Mouse (Mus musculus) heart, postnatal 0 days (tissue): ENCODE measurements around the gene Plxnb2. TPM values are rescaled to one million over a fixed set of nuclear protein-coding genes. Genes with fewer than 3 reads are reported as not detected.

Experiments
- ATAC-seq: fragments of 200-750 bp; cut with Nextera tagmentation; 2 replicates; pipeline ENCODE4 v1.8.0; 2017; ENCODE audit warnings: low read depth, moderate number of reproducible peaks, moderate library complexity; ENCODE audit not compliant: insufficient read depth
- DNase-seq: peaks from one replicate; pipeline ENCODE4 v3.0.0-alpha.2; 2016; ENCODE audit warnings: low spot score
- H3K27ac ChIP-seq: fragments of 300-500 bp; sonication (generic); 2 replicates; pipeline ENCODE4 v1.5.1; 2014; ENCODE audit warnings: low read depth, mild to moderate bottlenecking
- H3K27me3 ChIP-seq: fragments of 300-500 bp; sonication (generic); 2 replicates; pipeline ENCODE4 v1.6.1; 2014; ENCODE audit warnings: low read length, mixed read lengths; ENCODE audit not compliant: control insufficient read depth, insufficient read depth
- H3K36me3 ChIP-seq: fragments of 300-500 bp; sonication (generic); replicated peaks from 2 replicates; pipeline ENCODE4 v1.6.1; 2014; ENCODE audit warnings: low read length, mixed read lengths; ENCODE audit not compliant: control insufficient read depth, insufficient read depth
- H3K4me1 ChIP-seq: fragments of 300-500 bp; sonication (generic); 2 replicates; pipeline ENCODE4 v1.6.1; 2014; ENCODE audit warnings: antibody characterized with exemption; ENCODE audit not compliant: control insufficient read depth, insufficient read depth
- H3K4me2 ChIP-seq: fragments of 300-500 bp; sonication (generic); 2 replicates; pipeline ENCODE4 v1.6.1; 2014; ENCODE audit warnings: low read depth, mild to moderate bottlenecking, low read length, moderate library complexity
- H3K4me3 ChIP-seq: fragments of 300-500 bp; sonication (generic); 2 replicates; pipeline ENCODE4 v1.5.1; 2014; ENCODE audit warnings: low read depth, low read length
- H3K9ac ChIP-seq: fragments of 300-500 bp; sonication (generic); replicated peaks from 2 replicates; pipeline ENCODE4 v1.6.1; 2014; ENCODE audit warnings: low read depth, low read length, mixed read lengths
- H3K9me3 ChIP-seq: fragments of 300-500 bp; sonication (generic); replicated peaks from 2 replicates; pipeline ENCODE4 v1.6.1; 2016; ENCODE audit warnings: low read length; ENCODE audit not compliant: control insufficient read depth
- CTCF ChIP-seq: IDR thresholded peaks from 2 replicates; pipeline ENCODE4 v1.5.1; 2016; ENCODE audit warnings: antibody characterized with exemption, control low read depth, low read depth
- EP300 ChIP-seq: IDR thresholded peaks from 2 replicates; pipeline ENCODE4 v1.6.1; 2016; ENCODE audit warnings: antibody characterized with exemption, low read depth
- WGBS: fragments of 180-500 bp; shearing (Covaris S2); extraction: QIAGEN DNeasy Blood & Tissue Kit; methylation state at CpG from one replicate; pipeline ENCODE4 v1.1.7; 2014; 5-methylcytosine and 5-hydroxymethylcytosine counted together
- microRNA-seq: library from miRNA; unstranded; fragments of <30 nt; microRNA quantifications from one replicate; pipeline ENCODE4, GENCODE M21; 2016
- polyA plus RNA-seq: library from polyadenylated mRNA; unstranded; fragments of >200 nt; fragmentation: Nextera tagmentation; extraction: Ambion mirVana; gene quantifications from 2 replicates; pipeline ENCODE4 v1.2.1, GENCODE M21; 2015
- total RNA-seq: library from RNA; depleted of rRNA; stranded (reverse); fragments of >200 nt; gene quantifications from 2 replicates; pipeline ENCODE4 v1.2.3, GENCODE M21; 2014; ENCODE audit warnings: low replicate concordance; rRNA removed

The Plxnb2 gene
- total and polyA plus RNA-seq, 2 experiments from 2014 or later: 54.5 to 153 TPM

DNA sequence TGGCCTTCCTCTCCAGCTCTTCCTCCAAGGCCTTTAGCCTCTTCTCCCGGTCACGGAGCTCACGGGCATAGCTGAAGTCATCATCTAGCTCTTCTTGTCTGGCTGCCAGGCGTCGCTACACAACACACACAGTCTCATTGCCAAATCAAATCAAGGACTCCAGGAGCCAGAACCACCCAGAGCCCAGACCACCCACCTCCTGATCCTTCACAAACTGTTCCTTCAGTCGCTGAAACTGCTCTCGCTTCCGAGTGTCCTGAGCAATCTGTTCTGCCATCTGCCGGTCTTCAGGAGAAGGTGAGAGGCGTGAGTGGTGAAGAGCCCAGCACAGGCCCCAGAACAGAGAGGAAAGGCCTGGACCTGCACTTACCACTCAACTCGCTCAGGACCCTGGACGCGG is 74.5 kb downstream of the Plxnb2 start:
- TF ChIP-seq CTCF (no peak), EP300 (no peak)
- ATAC-seq (no peak), DNase-seq (no peak)
- Histone ChIP-seq H3K4me2 (no peak overlapping the region), H3K4me3 (no peak overlapping the region), H3K4me1 (no peaks in the 10 kb centered on the region), H3K27me3 (no peaks in the 10 kb centered on the region), H3K36me3 (peaks cover 88% of the 10 kb centered on the region), H3K27ac (no peak overlapping the region), H3K9ac (no peak overlapping the region), H3K9me3 (no peaks in the 10 kb centered on the region)
- 85% methylated on average over 13 of the region's 13 CpGs for WGBS

Small RNAs within 50 kb of the gene (microRNA-seq; reads per million reads assigned to microRNA genes)
- gene Mir6958 (3.7 reads per million, percentile 17 among the genes with 10 or more reads in this experiment), gene Mir7118 (not detected)

Other genes starting within 250 kb of the Plxnb2 start
- not detected in 2 replicates for gene Ttll8, start 226.4 kb downstream of the Plxnb2 start, total RNA-seq
- not detected in 2 replicates for gene Ttll8, start 226.4 kb downstream of the Plxnb2 start, polyA plus RNA-seq
- not detected in 2 replicates for gene Mlc1, start 201.8 kb downstream of the Plxnb2 start, total RNA-seq
- gene Mlc1, start 201.8 kb downstream of the Plxnb2 start, polyA plus RNA-seq: 0.04 TPM in 1 of 2 replicates, not detected in the other
- gene Mov10l1, start 197.9 kb downstream of the Plxnb2 start, total RNA-seq: 74.3 and 85.9 TPM in 2 replicates
- 114 and 124 TPM in 2 replicates for gene Mov10l1, start 197.9 kb downstream of the Plxnb2 start, polyA plus RNA-seq
- gene Panx2, start 121.1 kb downstream of the Plxnb2 start, total RNA-seq: 0.70 TPM in 1 of 2 replicates, not detected in the other
- gene Panx2, start 121.1 kb downstream of the Plxnb2 start, polyA plus RNA-seq: 0.93 and 1.0 TPM in 2 replicates
- gene Trabd, start 105.7 kb downstream of the Plxnb2 start, total RNA-seq: 59.2 and 61.2 TPM in 2 replicates
- 46.6 and 46.7 TPM in 2 replicates for gene Trabd, start 105.7 kb downstream of the Plxnb2 start, polyA plus RNA-seq
- 35.4 and 39.1 TPM in 2 replicates for gene Selenoo, start 91.7 kb downstream of the Plxnb2 start, total RNA-seq
- gene Selenoo, start 91.7 kb downstream of the Plxnb2 start, polyA plus RNA-seq: 10.3 and 11.3 TPM in 2 replicates
- gene Tubgcp6, start 57.7 kb downstream of the Plxnb2 start, total RNA-seq: 17.2 and 26.9 TPM in 2 replicates
- gene Tubgcp6, start 57.7 kb downstream of the Plxnb2 start, polyA plus RNA-seq: 4.4 and 5.1 TPM in 2 replicates
- gene Hdac10, start 52.1 kb downstream of the Plxnb2 start, total RNA-seq: 14.9 and 17.4 TPM in 2 replicates
- gene Hdac10, start 52.1 kb downstream of the Plxnb2 start, polyA plus RNA-seq: 10.7 and 10.8 TPM in 2 replicates
- 7.1 and 55.2 TPM in 2 replicates for gene Mapk12, start 40.1 kb downstream of the Plxnb2 start, total RNA-seq
- 18.6 and 18.9 TPM in 2 replicates for gene Mapk12, start 40.1 kb downstream of the Plxnb2 start, polyA plus RNA-seq
- 1.0 and 4.9 TPM in 2 replicates for gene Mapk11, start 31.2 kb downstream of the Plxnb2 start, total RNA-seq
- 2.5 and 2.6 TPM in 2 replicates for gene Mapk11, start 31.2 kb downstream of the Plxnb2 start, polyA plus RNA-seq
- 15.2 and 19.2 TPM in 2 replicates for gene Dennd6b, start 15.7 kb upstream of the Plxnb2 start, total RNA-seq
- gene Dennd6b, start 15.7 kb upstream of the Plxnb2 start, polyA plus RNA-seq: 14.5 and 14.8 TPM in 2 replicates
- 65.1 and 98.4 TPM in 2 replicates for gene Ppp6r2, start 30.8 kb upstream of the Plxnb2 start, total RNA-seq
- gene Ppp6r2, start 30.8 kb upstream of the Plxnb2 start, polyA plus RNA-seq: 27.4 and 27.7 TPM in 2 replicates
- gene Sbf1, start 134.5 kb upstream of the Plxnb2 start, total RNA-seq: 113 and 147 TPM in 2 replicates
- gene Sbf1, start 134.5 kb upstream of the Plxnb2 start, polyA plus RNA-seq: 17.7 and 25.6 TPM in 2 replicates
- gene Adm2, start 141.9 kb upstream of the Plxnb2 start, total RNA-seq: not detected in 2 replicates
- gene Adm2, start 141.9 kb upstream of the Plxnb2 start, polyA plus RNA-seq: not detected in 2 replicates
- not detected in 2 replicates for gene Miox, start 153.6 kb upstream of the Plxnb2 start, total RNA-seq
- gene Miox, start 153.6 kb upstream of the Plxnb2 start, polyA plus RNA-seq: not detected in 2 replicates
- 26.9 and 33.5 TPM in 2 replicates for gene Lmf2, start 174.9 kb upstream of the Plxnb2 start, total RNA-seq
- gene Lmf2, start 174.9 kb upstream of the Plxnb2 start, polyA plus RNA-seq: 31.4 and 33.3 TPM in 2 replicates
- gene Ncaph2, start 174.9 kb upstream of the Plxnb2 start, total RNA-seq: 83.8 and 136 TPM in 2 replicates
- gene Ncaph2, start 174.9 kb upstream of the Plxnb2 start, polyA plus RNA-seq: 59.4 and 64.3 TPM in 2 replicates
- 29.0 and 30.6 TPM in 2 replicates for gene Sco2, start 193.1 kb upstream of the Plxnb2 start, total RNA-seq
- gene Sco2, start 193.1 kb upstream of the Plxnb2 start, polyA plus RNA-seq: 8.1 and 9.4 TPM in 2 replicates
- 1.6 and 7.2 TPM in 2 replicates for gene Tymp, start 196.3 kb upstream of the Plxnb2 start, total RNA-seq
- gene Tymp, start 196.3 kb upstream of the Plxnb2 start, polyA plus RNA-seq: 1.3 and 1.4 TPM in 2 replicates
- 0.46 TPM in 1 of 2 replicates, not detected in the other for gene Odf3b, start 198.5 kb upstream of the Plxnb2 start, total RNA-seq
- gene Odf3b, start 198.5 kb upstream of the Plxnb2 start, polyA plus RNA-seq: 0.67 and 1.7 TPM in 2 replicates
- not detected in 2 replicates for gene Klhdc7b, start 204.1 kb upstream of the Plxnb2 start, total RNA-seq
- not detected in 2 replicates for gene Klhdc7b, start 204.1 kb upstream of the Plxnb2 start, polyA plus RNA-seq
- gene Syce3, start 229.7 kb upstream of the Plxnb2 start, total RNA-seq: not detected in 2 replicates
- gene Syce3, start 229.7 kb upstream of the Plxnb2 start, polyA plus RNA-seq: not detected in 2 replicates
- 600 and 674 TPM in 2 replicates for gene Cpt1b, start 245.1 kb upstream of the Plxnb2 start, total RNA-seq
- 400 and 412 TPM in 2 replicates for gene Cpt1b, start 245.1 kb upstream of the Plxnb2 start, polyA plus RNA-seq
- 0.12 TPM in 1 of 2 replicates, not detected in the other for gene C730034F03Rik, start 248.8 kb upstream of the Plxnb2 start, total RNA-seq
- gene C730034F03Rik, start 248.8 kb upstream of the Plxnb2 start, polyA plus RNA-seq: 2.0 and 2.4 TPM in 2 replicates
- 0.08 and 2.4 TPM in 2 replicates for gene Gm44502, start 248.9 kb upstream of the Plxnb2 start, total RNA-seq
- gene Gm44502, start 248.9 kb upstream of the Plxnb2 start, polyA plus RNA-seq: 0.80 and 0.82 TPM in 2 replicates
- gene Chkb, start 249.1 kb upstream of the Plxnb2 start, total RNA-seq: 64.5 and 78.3 TPM in 2 replicates
- gene Chkb, start 249.1 kb upstream of the Plxnb2 start, polyA plus RNA-seq: 130 and 142 TPM in 2 replicates